Mouse (Mus musculus) forebrain, embryonic 10.5 days (tissue): Measurements from ENCODE around the gene Gm7694. TPM values are rescaled to one million over a fixed set of nuclear protein-coding genes. Genes with fewer than 3 reads are reported as not detected.

Source experiments
- DNase-seq: peaks from one replicate; pipeline ENCODE4 v3.0.0-alpha.2; 2017; ENCODE audit warnings: low spot score; ENCODE audit errors: extremely low spot score
- H3K27ac ChIP-seq: fragments of 300-500 bp; sonication (generic); 2 replicates; pipeline ENCODE4 v1.5.1; 2016; ENCODE audit warnings: mild to moderate bottlenecking
- H3K27me3 ChIP-seq: fragments of 300-500 bp; sonication (generic); 2 replicates; pipeline ENCODE4 v1.6.1; 2016; ENCODE audit warnings: mild to moderate bottlenecking; ENCODE audit not compliant: poor library complexity, severe bottlenecking
- H3K36me3 ChIP-seq: fragments of 300-500 bp; sonication (generic); replicated peaks from 2 replicates; pipeline ENCODE4 v1.6.1; 2016; ENCODE audit warnings: mild to moderate bottlenecking, moderate library complexity
- H3K4me1 ChIP-seq: fragments of 300-500 bp; sonication (generic); 2 replicates; pipeline ENCODE4 v1.6.1; 2016
- H3K4me3 ChIP-seq: fragments of 300-500 bp; sonication (generic); 2 replicates; pipeline ENCODE4 v1.5.1; 2016; ENCODE audit warnings: mild to moderate bottlenecking, moderate library complexity
- H3K9me3 ChIP-seq: fragments of 300-500 bp; sonication (generic); 2 replicates; pipeline ENCODE4 v1.6.1; 2016; ENCODE audit warnings: mild to moderate bottlenecking, moderate library complexity
- WGBS: fragments of 180-500 bp; shearing (Covaris S2); methylation state at CpG from one replicate; pipeline ENCODE4 v1.1.7; 2016; 5-methylcytosine and 5-hydroxymethylcytosine counted together
- polyA plus RNA-seq: library from polyadenylated mRNA; unstranded; fragments of >200 nt; fragmentation: Nextera tagmentation; extraction: Ambion mirVana; gene quantifications from 2 replicates; pipeline ENCODE4 v1.2.1, GENCODE M21; 2016

Gene Gm7694
- polyA plus RNA-seq: 3.4 and 3.6 TPM in 2 replicates

- H3K9me3 ChIP-seq: no peaks in the 10 kb centered on the region
- no peak for DNase-seq
- H3K27ac ChIP-seq: no peak within 1 kb of the TSS
- peaks cover 11% of the 10 kb centered on the region; the same call in 1 of the 2 replicates for H3K4me1 ChIP-seq
- no peaks in the 10 kb centered on the region for H3K27me3 ChIP-seq
- H3K36me3 ChIP-seq: no peaks in the 10 kb centered on the region; the same call in 1 of the 2 replicates
- WGBS: 99% methylated on average over 4 of the region's 4 CpGs
- no peak within 1 kb of the TSS for H3K4me3 ChIP-seq
Measured at GRCm38 (mm10) chr1:170306232-170306631, at the start of gene Gm7694. Gene Gm7694, minus strand, starts transcription at chr1:170306332.

GRCm38 (mm10) chr1:170353335-170353734 lies 47.2 kb upstream of the Gm7694 start:
- no peak overlapping the region for H3K27ac ChIP-seq
- no peaks in the 10 kb centered on the region for H3K9me3 ChIP-seq
- no peaks in the 10 kb centered on the region for H3K27me3 ChIP-seq
- no peak for DNase-seq
- no peak overlapping the region for H3K4me3 ChIP-seq
- no peaks in the 10 kb centered on the region for H3K4me1 ChIP-seq
- no peaks in the 10 kb centered on the region for H3K36me3 ChIP-seq
- WGBS: 79% methylated on average over 3 of the region's 3 CpGs

- Histone ChIP-seq H3K4me1 (no peaks in the 10 kb centered on the region), H3K27ac (no peak overlapping the region), H3K36me3 (no peaks in the 10 kb centered on the region), H3K4me3 (no peak overlapping the region), H3K27me3 (no peaks in the 10 kb centered on the region), H3K9me3 (no peaks in the 10 kb centered on the region)
- no peak for DNase-seq
Measured at GRCm38 (mm10) chr1:170351080-170351479, 44.9 kb upstream of the Gm7694 start.

GRCm38 (mm10) chr1:170346266-170346665 lies 40.1 kb upstream of the Gm7694 start:
- H3K9me3 ChIP-seq: no peaks in the 10 kb centered on the region
- peaks cover 9% of the 10 kb centered on the region; the same call in 1 of the 2 replicates for H3K4me1 ChIP-seq
- H3K27ac ChIP-seq: no peak overlapping the region
- H3K27me3 ChIP-seq: no peaks in the 10 kb centered on the region
- no peaks in the 10 kb centered on the region for H3K36me3 ChIP-seq
- 81% methylated on average over 3 of the region's 3 CpGs for WGBS
- no peak overlapping the region for H3K4me3 ChIP-seq
- DNase-seq: no peak

GRCm38 (mm10) chr1:170343906-170344305 lies 37.8 kb upstream of the Gm7694 start:
- Histone ChIP-seq H3K36me3 (no peaks in the 10 kb centered on the region), H3K4me1 (peaks cover 9% of the 10 kb centered on the region; the same call in 1 of the 2 replicates), H3K9me3 (no peaks in the 10 kb centered on the region), H3K27me3 (no peaks in the 10 kb centered on the region), H3K27ac (no peak overlapping the region), H3K4me3 (no peak overlapping the region)
- 94% methylated on average over 4 of the region's 4 CpGs for WGBS
- no peak for DNase-seq

GRCm38 (mm10) chr1:170343081-170343480 lies 36.9 kb upstream of the Gm7694 start:
- no peaks in the 10 kb centered on the region for H3K36me3 ChIP-seq
- no peaks in the 10 kb centered on the region for H3K27me3 ChIP-seq
- peaks cover 9% of the 10 kb centered on the region; the same call in 1 of the 2 replicates for H3K4me1 ChIP-seq
- 57% methylated on average over 8 of the region's 8 CpGs for WGBS
- H3K9me3 ChIP-seq: no peaks in the 10 kb centered on the region
- H3K4me3 ChIP-seq: no peak overlapping the region
- H3K27ac ChIP-seq: no peak overlapping the region
- DNase-seq: no peak

GRCm38 (mm10) chr1:170339943-170340342 lies 33.8 kb upstream of the Gm7694 start:
- H3K4me3 ChIP-seq: no peak overlapping the region
- H3K27me3 ChIP-seq: no peaks in the 10 kb centered on the region
- 90% methylated on average over 3 of the region's 3 CpGs for WGBS
- no peak for DNase-seq
- no peaks in the 10 kb centered on the region for H3K36me3 ChIP-seq
- peaks cover 9% of the 10 kb centered on the region; the same call in 1 of the 2 replicates for H3K4me1 ChIP-seq
- no peak overlapping the region for H3K27ac ChIP-seq
- H3K9me3 ChIP-seq: no peaks in the 10 kb centered on the region

GRCm38 (mm10) chr1:170332775-170333174 lies 26.6 kb upstream of the Gm7694 start:
- 79% methylated on average over 4 of the region's 4 CpGs for WGBS
- H3K9me3 ChIP-seq: no peaks in the 10 kb centered on the region
- no peaks in the 10 kb centered on the region for H3K27me3 ChIP-seq

GRCm38 (mm10) chr1:170331926-170332325 lies 25.8 kb upstream of the Gm7694 start:
- Histone ChIP-seq H3K4me1 (peaks cover 7% of the 10 kb centered on the region; the same call in 1 of the 2 replicates), H3K27me3 (no peaks in the 10 kb centered on the region), H3K36me3 (peaks cover 2% of the 10 kb centered on the region; the same call in 1 of the 2 replicates), H3K4me3 (no peak overlapping the region), H3K27ac (peak overlapping the region; percentile 37; the same call in 1 of the 2 replicates), H3K9me3 (no peaks in the 10 kb centered on the region)
- 73% methylated on average over 6 of the region's 6 CpGs for WGBS
- no peak for DNase-seq

More at GRCm38 (mm10) chr1:170332775-170333174, 26.6 kb upstream of the Gm7694 start:
- DNase-seq: no peak
- Histone ChIP-seq H3K4me1 (peaks cover 7% of the 10 kb centered on the region; the same call in 1 of the 2 replicates), H3K4me3 (no peak overlapping the region), H3K27ac (no peak overlapping the region), H3K36me3 (no peaks in the 10 kb centered on the region; the same call in 1 of the 2 replicates)

- H3K4me3 ChIP-seq: no peak overlapping the region
- peaks cover 2% of the 10 kb centered on the region; the same call in 1 of the 2 replicates for H3K36me3 ChIP-seq
- no peak overlapping the region for H3K27ac ChIP-seq
- DNase-seq: no peak
- 0 out of 2 replicates have a peak, but pooled peaks cover 3% of the 10 kb centered on the region for H3K4me1 ChIP-seq
- WGBS: 89% methylated on average over 4 of the region's 4 CpGs
- H3K9me3 ChIP-seq: no peaks in the 10 kb centered on the region
- H3K27me3 ChIP-seq: no peaks in the 10 kb centered on the region
Measured at GRCm38 (mm10) chr1:170325277-170325676, 19.1 kb upstream of the Gm7694 start.

GRCm38 (mm10) chr1:170324312-170324711 lies 18.2 kb upstream of the Gm7694 start:
- no peak overlapping the region for H3K4me3 ChIP-seq
- peaks cover 2% of the 10 kb centered on the region; the same call in 1 of the 2 replicates for H3K36me3 ChIP-seq
- no peaks in the 10 kb centered on the region for H3K27me3 ChIP-seq
- 92% methylated on average over 1 of the region's 1 CpGs for WGBS
- DNase-seq: no peak
- H3K27ac ChIP-seq: no peak overlapping the region
- 0 out of 2 replicates have a peak, but pooled peaks cover 3% of the 10 kb centered on the region for H3K4me1 ChIP-seq
- no peaks in the 10 kb centered on the region for H3K9me3 ChIP-seq

- no peak for DNase-seq
- Histone ChIP-seq H3K27me3 (no peaks in the 10 kb centered on the region), H3K36me3 (0 out of 2 replicates have a peak, but pooled peaks cover 8% of the 10 kb centered on the region), H3K4me3 (no peak overlapping the region), H3K27ac (no peak overlapping the region), H3K9me3 (no peaks in the 10 kb centered on the region), H3K4me1 (no peaks in the 10 kb centered on the region)
- WGBS: 92% methylated on average over 10 of the region's 10 CpGs
Measured at GRCm38 (mm10) chr1:170323001-170323400, 16.9 kb upstream of the Gm7694 start.

- Histone ChIP-seq H3K27ac (no peak overlapping the region), H3K9me3 (no peaks in the 10 kb centered on the region), H3K36me3 (0 out of 2 replicates have a peak, but pooled peaks cover 6% of the 10 kb centered on the region), H3K4me3 (no peak overlapping the region), H3K4me1 (no peaks in the 10 kb centered on the region), H3K27me3 (no peaks in the 10 kb centered on the region)
- 86% methylated on average over 2 of the region's 2 CpGs for WGBS
- DNase-seq: no peak
Measured at GRCm38 (mm10) chr1:170322046-170322445, 15.9 kb upstream of the Gm7694 start.
